Mouse (Mus musculus): ENCODE data around the gene Zfp874a. TPM values are rescaled to one million over a fixed set of nuclear protein-coding genes. Genes with fewer than 3 reads are reported as not detected.
"Not testable (repeated sequence)": the region's sequence is repeated elsewhere in the genome, so short reads cannot be mapped to it uniquely, and the experiment has no call there.

The Zfp874a gene
- polyA plus RNA-seq, 1 experiment from 2014 or later: 5.8 TPM

DNA sequence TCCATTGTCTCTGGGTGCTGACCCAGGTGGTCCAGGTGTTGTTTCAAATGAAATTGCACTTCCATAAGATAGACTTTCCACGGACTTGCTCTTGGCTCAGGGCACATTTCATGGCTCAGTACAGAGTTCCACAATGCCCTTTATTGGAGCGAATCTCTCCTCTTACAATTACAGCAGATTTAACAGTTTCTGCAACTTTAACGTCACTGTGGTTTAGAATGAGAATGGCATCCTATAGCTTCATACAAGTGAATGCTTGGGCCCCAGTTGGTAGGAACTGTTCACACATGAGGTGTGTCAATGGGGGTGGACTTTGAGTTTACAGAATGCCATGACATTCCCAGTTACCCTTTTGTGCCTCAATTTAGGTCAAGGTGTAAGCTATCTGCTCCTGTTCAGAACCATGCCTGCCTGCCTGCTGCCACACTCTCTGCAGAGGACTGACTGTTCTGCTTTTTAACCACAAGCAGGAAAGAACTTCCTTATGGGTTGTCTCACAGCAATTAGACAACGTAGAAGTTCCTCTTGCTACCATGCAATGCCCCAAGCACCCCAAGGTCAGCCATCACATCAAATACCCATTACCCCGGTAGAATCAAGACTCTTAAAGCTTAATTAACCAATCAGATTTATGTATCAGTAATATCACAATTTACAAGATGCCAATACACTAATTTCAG is 12.2 kb upstream of the Zfp874a start:
- not testable (repeated sequence) for H3K4me3 ChIP-seq (ENCODE audit: low read depth, low read length); H3K27me3 ChIP-seq (replicated peaks; ENCODE audit: control insufficient read depth, insufficient read depth, low read length); H3K9ac ChIP-seq (ENCODE audit: low read depth, low read length); H3K27ac ChIP-seq (ENCODE audit: low read depth, low read length); H3K9me3 ChIP-seq (ENCODE audit: control insufficient read depth, low read length); H3K36me3 ChIP-seq (ENCODE audit: control insufficient read depth, insufficient read depth, low read length); H3K4me1 ChIP-seq (replicated peaks; ENCODE audit: control insufficient read depth, insufficient read depth, low read length); ATAC-seq (replicated peaks; ENCODE audit: low FRiP score); DNase-seq (ENCODE audit: low spot score); H3K4me2 ChIP-seq
- WGBS: 48% methylated on average over 2 of the region's 5 CpGs

DNA sequence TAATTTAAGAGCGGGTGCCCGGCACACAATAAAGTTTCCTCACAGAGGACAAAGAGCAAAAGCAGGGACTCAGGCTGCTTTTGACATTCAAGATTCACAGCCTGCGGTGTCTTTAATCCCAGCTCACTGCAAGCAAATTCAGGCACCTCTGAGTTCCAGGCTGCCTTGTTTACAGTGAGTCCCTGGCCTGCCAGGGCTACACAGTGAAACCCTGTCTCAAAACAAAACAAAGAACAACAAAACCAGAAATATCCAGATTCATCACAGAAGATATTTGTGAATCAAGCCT is 541 bp upstream of the Zfp874a start:
- H3K9me3 ChIP-seq (ENCODE audit: control insufficient read depth, low read length): no peaks in the 10 kb centered on the region

DNA sequence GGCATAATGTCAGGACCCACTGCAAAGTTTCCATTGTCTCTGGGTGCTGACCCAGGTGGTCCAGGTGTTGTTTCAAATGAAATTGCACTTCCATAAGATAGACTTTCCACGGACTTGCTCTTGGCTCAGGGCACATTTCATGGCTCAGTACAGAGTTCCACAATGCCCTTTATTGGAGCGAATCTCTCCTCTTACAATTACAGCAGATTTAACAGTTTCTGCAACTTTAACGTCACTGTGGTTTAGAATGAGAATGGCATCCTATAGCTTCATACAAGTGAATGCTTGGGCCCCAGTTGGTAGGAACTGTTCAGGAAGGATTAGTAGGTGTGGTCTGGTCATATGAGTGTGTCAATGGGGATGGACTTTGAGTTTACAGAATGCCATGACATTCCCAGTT is 14.3 kb downstream of the Zfp874a start:
- not testable (repeated sequence) for DNase-seq (ENCODE audit: low spot score); H3K9ac ChIP-seq (ENCODE audit: low read depth, low read length); H3K27ac ChIP-seq (ENCODE audit: low read depth, low read length); H3K4me1 ChIP-seq (replicated peaks; ENCODE audit: control insufficient read depth, insufficient read depth, low read length); H3K36me3 ChIP-seq (ENCODE audit: control insufficient read depth, insufficient read depth, low read length); H3K27me3 ChIP-seq (replicated peaks; ENCODE audit: control insufficient read depth, insufficient read depth, low read length); H3K4me2 ChIP-seq; H3K9me3 ChIP-seq (ENCODE audit: control insufficient read depth, low read length); ATAC-seq (replicated peaks; ENCODE audit: low FRiP score); H3K4me3 ChIP-seq (ENCODE audit: low read depth, low read length)
- WGBS: 100% methylated on average over 1 of the region's 3 CpGs

More for the DNA sequence above, 541 bp upstream of the Zfp874a start:
- H3K36me3 ChIP-seq (ENCODE audit: control insufficient read depth, insufficient read depth, low read length): peaks cover 2% of the 10 kb centered on the region; the same call in 1 of the 2 replicates
- peak overlapping the region; percentile 77 for H3K4me2 ChIP-seq
- H3K27me3 ChIP-seq (replicated peaks; ENCODE audit: control insufficient read depth, insufficient read depth, low read length): no peaks in the 10 kb centered on the region
- peak overlapping the region; percentile 72 for H3K9ac ChIP-seq (ENCODE audit: low read depth, low read length)
- peak overlapping the region; percentile 72 for H3K4me3 ChIP-seq (ENCODE audit: low read depth, low read length)
- DNase-seq (ENCODE audit: low spot score) (no peak), ATAC-seq (replicated peaks; ENCODE audit: low FRiP score) (peak; percentile 10; the same call in 1 of the 2 replicates)
- no peak overlapping the region for H3K27ac ChIP-seq (ENCODE audit: low read depth, low read length)
- H3K4me1 ChIP-seq (replicated peaks; ENCODE audit: control insufficient read depth, insufficient read depth, low read length): no peaks in the 10 kb centered on the region
- 19% methylated on average over 3 of the region's 3 CpGs for WGBS

DNA sequence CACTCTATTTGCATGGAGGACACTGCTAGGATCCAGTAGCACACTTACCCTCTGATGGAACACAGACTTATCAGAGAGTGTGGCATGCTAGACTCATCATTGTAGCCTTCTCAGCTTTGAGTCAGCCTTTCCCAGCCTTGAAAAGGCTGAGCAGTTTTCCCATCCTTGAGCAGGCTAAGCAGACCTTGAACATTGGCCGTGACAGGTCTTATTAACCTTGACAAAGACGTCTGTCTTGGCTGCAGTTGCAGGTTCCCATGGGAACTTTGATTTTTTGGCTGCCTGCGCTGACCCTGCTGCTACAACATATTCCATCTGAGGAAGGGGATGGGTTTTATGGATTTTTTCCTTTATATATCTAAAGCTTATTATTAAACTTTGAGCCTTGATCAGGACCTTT is 23.3 kb downstream of the Zfp874a start:
- Histone ChIP-seq H3K27ac (ENCODE audit: low read depth, low read length) (no peak overlapping the region), H3K27me3 (replicated peaks; ENCODE audit: control insufficient read depth, insufficient read depth, low read length) (no peaks in the 10 kb centered on the region), H3K9me3 (ENCODE audit: control insufficient read depth, low read length) (no peaks in the 10 kb centered on the region), H3K9ac (ENCODE audit: low read depth, low read length) (no peak overlapping the region), H3K36me3 (ENCODE audit: control insufficient read depth, insufficient read depth, low read length) (no peaks in the 10 kb centered on the region), H3K4me3 (ENCODE audit: low read depth, low read length) (no peak overlapping the region), H3K4me1 (replicated peaks; ENCODE audit: control insufficient read depth, insufficient read depth, low read length) (no peaks in the 10 kb centered on the region), H3K4me2 (no peak overlapping the region)
- no peak for DNase-seq (ENCODE audit: low spot score)
- WGBS: 70% methylated on average over 3 of the region's 3 CpGs
- ATAC-seq (replicated peaks; ENCODE audit: low FRiP score): no peak

DNA sequence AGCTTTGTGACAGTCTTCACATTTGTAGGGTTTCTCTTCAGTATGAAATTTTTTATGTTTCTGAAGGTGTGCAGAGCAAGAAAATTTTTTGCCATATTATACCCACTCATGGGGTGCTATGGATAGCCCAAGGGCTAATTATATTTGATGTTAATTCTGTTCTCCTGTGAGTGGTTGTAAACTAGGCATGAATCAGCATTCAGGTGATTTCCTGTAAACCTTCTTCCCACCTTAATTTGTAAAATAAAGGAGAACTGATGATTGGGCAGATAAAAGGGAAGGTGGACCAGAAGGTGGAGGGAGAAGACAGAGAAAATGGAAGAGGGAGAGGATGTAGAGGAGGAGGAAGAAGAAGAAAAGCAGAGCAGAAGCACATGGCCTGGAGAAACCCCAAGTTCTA is 25.7 kb downstream of the Zfp874a start:
- not testable (repeated sequence) for DNase-seq (ENCODE audit: low spot score)

DNA sequence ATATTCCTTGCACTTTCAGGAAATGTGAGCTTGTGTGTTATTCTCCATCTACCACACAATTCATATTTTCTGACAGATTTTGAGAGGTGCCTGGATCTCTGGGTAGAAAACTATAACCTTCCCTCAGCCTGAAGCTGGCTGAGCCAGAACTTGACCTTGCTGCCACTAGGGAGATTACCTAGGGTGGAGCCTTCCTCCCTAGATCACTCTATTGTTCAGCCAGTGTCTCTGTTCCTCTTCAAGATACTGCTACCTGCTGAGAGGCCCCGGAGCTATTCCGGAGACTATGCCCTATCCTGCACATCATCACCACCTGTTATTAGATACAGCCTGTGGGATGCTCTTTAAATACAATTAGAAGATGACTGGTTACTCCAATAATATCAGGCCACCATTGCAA is 28.9 kb downstream of the Zfp874a start:
- not testable (repeated sequence) for H3K36me3 ChIP-seq (ENCODE audit: control insufficient read depth, insufficient read depth, low read length); H3K9me3 ChIP-seq (ENCODE audit: control insufficient read depth, low read length); ATAC-seq (replicated peaks; ENCODE audit: low FRiP score); DNase-seq (ENCODE audit: low spot score); H3K27me3 ChIP-seq (replicated peaks; ENCODE audit: control insufficient read depth, insufficient read depth, low read length); H3K9ac ChIP-seq (ENCODE audit: low read depth, low read length); H3K27ac ChIP-seq (ENCODE audit: low read depth, low read length); H3K4me3 ChIP-seq (ENCODE audit: low read depth, low read length); H3K4me2 ChIP-seq; H3K4me1 ChIP-seq (replicated peaks; ENCODE audit: control insufficient read depth, insufficient read depth, low read length)
- WGBS: 82% methylated on average over 2 of the region's 2 CpGs

More for the DNA sequence above, 25.7 kb downstream of the Zfp874a start:
- H3K27ac ChIP-seq (ENCODE audit: low read depth, low read length); ATAC-seq (replicated peaks; ENCODE audit: low FRiP score); H3K9ac ChIP-seq (ENCODE audit: low read depth, low read length); H3K4me3 ChIP-seq (ENCODE audit: low read depth, low read length); H3K4me1 ChIP-seq (replicated peaks; ENCODE audit: control insufficient read depth, insufficient read depth, low read length); H3K27me3 ChIP-seq (replicated peaks; ENCODE audit: control insufficient read depth, insufficient read depth, low read length); H3K36me3 ChIP-seq (ENCODE audit: control insufficient read depth, insufficient read depth, low read length); H3K9me3 ChIP-seq (ENCODE audit: control insufficient read depth, low read length); H3K4me2 ChIP-seq: not testable (repeated sequence)

DNA sequence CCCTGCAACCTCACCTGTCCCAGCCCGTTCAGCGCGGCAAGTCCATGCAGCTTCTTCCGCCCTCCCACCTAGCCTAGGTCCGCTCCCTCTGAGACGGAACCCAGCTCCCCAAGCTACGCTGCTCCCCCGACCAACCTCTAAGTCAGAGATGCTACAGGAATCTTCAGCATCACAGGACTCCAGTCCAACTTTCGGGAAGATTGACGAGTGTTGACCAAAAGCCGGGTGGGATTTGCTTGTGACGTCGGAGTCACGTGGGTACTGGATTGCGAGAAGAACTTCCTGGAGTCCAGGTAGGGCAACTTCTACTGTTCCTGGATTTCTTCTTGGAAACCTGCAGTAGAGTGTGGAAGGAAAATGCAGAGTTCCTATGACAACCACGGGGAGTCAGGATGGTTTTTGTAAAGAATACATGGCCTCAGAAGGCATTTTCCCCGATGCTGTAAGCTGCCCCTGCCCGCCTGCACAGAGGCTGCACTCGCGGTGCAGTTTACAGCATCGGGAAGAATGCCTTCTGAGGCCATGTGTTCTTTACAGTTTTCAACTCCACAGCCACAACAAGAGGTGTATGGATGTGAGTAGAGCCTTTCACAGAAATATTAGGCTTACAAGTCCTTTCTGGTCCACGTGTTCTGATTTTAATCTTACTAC is 30.1 kb downstream of the Zfp874a start, which contains the start of gene Zfp459:
Gene Zfp459 (minus strand): TSS at position 212 of the 651 bp plus-strand sequence.
- no peaks in the 10 kb centered on the region for H3K27me3 ChIP-seq (replicated peaks; ENCODE audit: control insufficient read depth, insufficient read depth, low read length)
- 0 out of 2 replicates have a peak, but pooled peaks cover 3% of the 10 kb centered on the region for H3K4me1 ChIP-seq (replicated peaks; ENCODE audit: control insufficient read depth, insufficient read depth, low read length)
- DNase-seq (ENCODE audit: low spot score) (peak; percentile 73), ATAC-seq (replicated peaks; ENCODE audit: low FRiP score) (peak; percentile 80)
- no peak within 1 kb of the TSS for H3K27ac ChIP-seq (ENCODE audit: low read depth, low read length)
- H3K9me3 ChIP-seq (ENCODE audit: control insufficient read depth, low read length): no peaks in the 10 kb centered on the region
- H3K36me3 ChIP-seq (ENCODE audit: control insufficient read depth, insufficient read depth, low read length): no peaks in the 10 kb centered on the region
- H3K4me2 ChIP-seq: peak within 1 kb of the TSS; percentile 89
- H3K9ac ChIP-seq (ENCODE audit: low read depth, low read length): peak within 1 kb of the TSS; percentile 46
- WGBS: 2% methylated on average over 22 of the region's 22 CpGs
- H3K4me3 ChIP-seq (ENCODE audit: low read depth, low read length): peak within 1 kb of the TSS; percentile 57

DNA sequence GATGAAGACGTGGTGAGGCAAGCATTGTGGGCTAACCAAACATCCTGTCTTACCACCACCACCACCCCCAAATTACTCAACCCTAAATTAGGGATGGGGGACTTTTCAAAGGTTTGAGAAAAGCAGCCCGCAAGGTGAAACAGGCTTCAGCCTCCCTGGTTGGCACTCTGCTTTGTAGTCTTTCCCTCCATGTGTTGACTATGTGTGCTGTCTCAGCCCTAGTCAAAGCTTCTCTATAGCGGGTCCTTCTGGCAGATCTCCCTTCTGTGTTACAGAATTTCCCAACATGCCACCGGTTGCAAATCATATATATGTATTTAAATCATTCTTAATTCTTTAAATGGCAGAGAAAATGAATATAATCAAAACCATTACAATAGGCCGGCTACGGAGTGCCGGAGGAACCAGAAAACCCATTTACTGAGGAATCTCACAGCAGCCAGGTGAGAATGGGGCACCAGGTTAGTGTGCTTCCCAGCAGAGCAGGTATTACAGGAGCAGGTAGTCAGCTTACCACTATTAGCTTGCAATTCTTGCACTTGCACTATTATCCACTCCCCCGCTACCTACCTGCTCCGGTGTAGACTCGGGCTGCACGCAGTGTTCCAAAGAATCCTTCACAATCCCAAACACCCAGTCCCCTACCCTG is 30.7 kb downstream of the Zfp874a start:
- 35% methylated on average over 11 of the region's 11 CpGs for WGBS
- Histone ChIP-seq H3K9ac (ENCODE audit: low read depth, low read length) (peak overlapping the region; percentile 46), H3K4me3 (ENCODE audit: low read depth, low read length) (peak overlapping the region; percentile 57), H3K36me3 (ENCODE audit: control insufficient read depth, insufficient read depth, low read length) (no peaks in the 10 kb centered on the region), H3K27ac (ENCODE audit: low read depth, low read length) (no peak overlapping the region), H3K27me3 (replicated peaks; ENCODE audit: control insufficient read depth, insufficient read depth, low read length) (no peaks in the 10 kb centered on the region), H3K4me1 (replicated peaks; ENCODE audit: control insufficient read depth, insufficient read depth, low read length) (0 out of 2 replicates have a peak, but pooled peaks cover 3% of the 10 kb centered on the region), H3K9me3 (ENCODE audit: control insufficient read depth, low read length) (no peaks in the 10 kb centered on the region), H3K4me2 (peak overlapping the region; percentile 89)
- DNase-seq (ENCODE audit: low spot score): no peak
- ATAC-seq (replicated peaks; ENCODE audit: low FRiP score): no peak
